25 mouse cellular contexts compared by ENCODE assay signal in the genomic region with DNA sequence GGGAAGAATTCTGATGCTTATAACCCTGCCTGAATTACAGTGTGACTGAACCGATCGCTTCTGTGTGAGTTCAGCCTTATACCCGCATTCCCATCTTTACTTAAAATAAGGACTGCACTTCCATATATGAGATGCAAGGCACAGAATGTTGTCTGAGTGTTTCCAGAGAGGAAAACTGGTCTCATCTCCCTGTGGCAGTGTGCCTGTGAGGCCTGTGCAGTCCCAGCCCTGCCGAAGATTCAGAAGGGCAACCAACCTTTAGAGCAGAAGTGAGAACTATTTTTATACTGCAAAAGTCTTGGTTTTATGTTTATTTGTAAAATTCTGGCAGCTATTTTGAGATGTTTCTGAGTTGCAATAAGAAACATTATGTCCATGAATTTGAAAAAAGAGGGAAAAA.
A peak's percentile ranks its signal among the peaks of the same experiment; 100 is the strongest.
DNase-seq lines count a peak whose midpoint lies in the region; ATAC-seq and TF ChIP-seq lines count a peak whose summit lies in the region.
"Had no signal": no experiment of that assay in that cellular context is flagged by ENCODE, and none has a peak within 500 bp of the region (broad histone marks: within the 10 kb centered on the region; RNA-seq: fewer than 3 reads in every experiment).

No protein-coding gene starts in this region.

- ATAC-seq in forebrain, postnatal 0 days, result no peak
- no peak for ATAC-seq in forebrain, embryonic 12.5 days (ENCODE audit: low FRiP score)
- ATAC-seq in midbrain, embryonic 13.5 days, result no peak
- ATAC-seq: activated CD4-positive, CD25-positive, alpha-beta regulatory T cell, adult 4 months; forebrain, embryonic 15.5 days; hindbrain, embryonic 16.5 days had no signal

- WGBS in forebrain, postnatal 0 days, result 79% methylated on average over 4 of the region's 4 CpGs
- WGBS in forebrain, embryonic 12.5 days, result 95% methylated on average over 4 of the region's 4 CpGs
- 98% methylated on average over 4 of the region's 4 CpGs for WGBS in midbrain, embryonic 13.5 days

- no peaks in the 10 kb centered on the region for H3K27me3 ChIP-seq in forebrain, postnatal 0 days (ENCODE audit: insufficient read depth, low read length)
- H3K27me3 ChIP-seq in forebrain, embryonic 12.5 days, result no peaks in the 10 kb centered on the region
- H3K27me3 ChIP-seq in midbrain, embryonic 13.5 days, result no peaks in the 10 kb centered on the region
- H3K27me3 ChIP-seq: embryonic facial prominence, embryonic 12.5 days; embryonic facial prominence, embryonic 15.5 days; forebrain, embryonic 15.5 days; heart, embryonic 12.5 days; heart, embryonic 15.5 days; hindbrain, embryonic 13.5 days had no signal

- H3K4me1 ChIP-seq in forebrain, postnatal 0 days (ENCODE audit: insufficient read depth), result no peaks in the 10 kb centered on the region
- no peaks in the 10 kb centered on the region for H3K4me1 ChIP-seq in forebrain, embryonic 12.5 days
- H3K4me1 ChIP-seq in midbrain, embryonic 13.5 days (replicated peaks), result no peaks in the 10 kb centered on the region
- H3K4me1 ChIP-seq: embryonic facial prominence, embryonic 15.5 days; forebrain, embryonic 15.5 days; heart, embryonic 12.5 days; heart, embryonic 15.5 days; hindbrain, embryonic 10.5 days; hindbrain, embryonic 13.5 days had no signal

- H3K36me3 ChIP-seq in forebrain, postnatal 0 days (ENCODE audit: insufficient read depth), result no peaks in the 10 kb centered on the region
- H3K36me3 ChIP-seq in forebrain, embryonic 12.5 days (replicated peaks), result no peaks in the 10 kb centered on the region
- H3K36me3 ChIP-seq in midbrain, embryonic 13.5 days, result no peaks in the 10 kb centered on the region
- H3K36me3 ChIP-seq: embryonic facial prominence, embryonic 12.5 days; embryonic facial prominence, embryonic 15.5 days; forebrain, embryonic 15.5 days; heart, embryonic 12.5 days; heart, embryonic 15.5 days; hindbrain, embryonic 10.5 days; hindbrain, embryonic 13.5 days had no signal

- H3K9ac ChIP-seq in forebrain, postnatal 0 days, result no peak overlapping the region
- H3K9ac ChIP-seq in forebrain, embryonic 12.5 days, result no peak overlapping the region
- H3K9ac ChIP-seq in midbrain, embryonic 13.5 days (replicated peaks), result no peak overlapping the region
- H3K9ac ChIP-seq: embryonic facial prominence, embryonic 12.5 days; embryonic facial prominence, embryonic 15.5 days; forebrain, embryonic 15.5 days; heart, embryonic 12.5 days; heart, embryonic 15.5 days; hindbrain, embryonic 13.5 days had no signal

- peak; percentile 40 for DNase-seq in forebrain, postnatal 0 days
- DNase-seq in layer of hippocampus, adult 9-11 months, result peak; percentile 9
- DNase-seq in layer of hippocampus, postnatal 10 days (ENCODE audit: low spot score in 2 of 2), result no peak
- peak; percentile 3 for DNase-seq in right cerebral cortex, postnatal 4 days
- DNase-seq in right cerebral cortex, postnatal 36 days (ENCODE audit: low spot score in 2 of 2), result no peak
- DNase-seq: adrenal gland, adult 8-10 months; adrenal gland, postnatal 25 days; cerebellum, adult 18-20 months; cerebellum, adult 9-10 months; cerebellum, postnatal 14 days; gastrocnemius, postnatal 25 days; heart, adult 18-20 months; heart, postnatal 10 days; heart, postnatal 36 days had no signal

- TF ChIP-seq CTCF in forebrain, postnatal 0 days (IDR thresholded peaks at IDR 0.05; ENCODE audit: low read depth), result no peak

- no peak overlapping the region for H3K4me2 ChIP-seq in forebrain, postnatal 0 days (ENCODE audit: low read depth)
- no peak overlapping the region for H3K4me2 ChIP-seq in forebrain, embryonic 12.5 days
- no peak overlapping the region for H3K4me2 ChIP-seq in midbrain, embryonic 13.5 days (replicated peaks)
- H3K4me2 ChIP-seq: embryonic facial prominence, embryonic 12.5 days; embryonic facial prominence, embryonic 15.5 days; forebrain, embryonic 15.5 days; heart, embryonic 12.5 days; heart, embryonic 15.5 days; hindbrain, embryonic 13.5 days had no signal

- H3K27ac ChIP-seq in forebrain, postnatal 0 days (ENCODE audit: low read depth, low read length), result no peak overlapping the region
- no peak overlapping the region for H3K27ac ChIP-seq in forebrain, embryonic 12.5 days
- no peak overlapping the region for H3K27ac ChIP-seq in midbrain, embryonic 13.5 days
- H3K27ac ChIP-seq: embryonic facial prominence, embryonic 12.5 days; embryonic facial prominence, embryonic 15.5 days; forebrain, embryonic 15.5 days; heart, embryonic 15.5 days; hindbrain, embryonic 10.5 days; hindbrain, embryonic 13.5 days had no signal

- no peaks in the 10 kb centered on the region for H3K9me3 ChIP-seq in forebrain, postnatal 0 days (ENCODE audit: low read length)
- no peaks in the 10 kb centered on the region for H3K9me3 ChIP-seq in forebrain, embryonic 12.5 days
- no peaks in the 10 kb centered on the region for H3K9me3 ChIP-seq in midbrain, embryonic 13.5 days
- H3K9me3 ChIP-seq: embryonic facial prominence, embryonic 12.5 days; embryonic facial prominence, embryonic 15.5 days; forebrain, embryonic 15.5 days; heart, embryonic 12.5 days; heart, embryonic 15.5 days; hindbrain, embryonic 10.5 days; hindbrain, embryonic 13.5 days had no signal

- no peak overlapping the region for H3K4me3 ChIP-seq in forebrain, postnatal 0 days (ENCODE audit: low read depth, low read length)
- H3K4me3 ChIP-seq in forebrain, embryonic 12.5 days (replicated peaks), result no peak overlapping the region
- H3K4me3 ChIP-seq in midbrain, embryonic 13.5 days (replicated peaks), result no peak overlapping the region
- H3K4me3 ChIP-seq: embryonic facial prominence, embryonic 12.5 days; embryonic facial prominence, embryonic 15.5 days; forebrain, embryonic 15.5 days; heart, embryonic 12.5 days; heart, embryonic 15.5 days; hindbrain, embryonic 10.5 days; hindbrain, embryonic 13.5 days had no signal

Comparison
In these comparisons a context has a peak if more than half of its experiments do, and no peak if none do; other contexts are left out.
1. DNase-seq: peak in forebrain, postnatal 0 days (single experiment), layer of hippocampus, adult 9-11 months (single experiment) and right cerebral cortex, postnatal 4 days (single experiment); none in layer of hippocampus, postnatal 10 days (0 of 2) and right cerebral cortex, postnatal 36 days (0 of 2).